ENCODE assay signal across 19 mouse cellular contexts in the genomic region with DNA sequence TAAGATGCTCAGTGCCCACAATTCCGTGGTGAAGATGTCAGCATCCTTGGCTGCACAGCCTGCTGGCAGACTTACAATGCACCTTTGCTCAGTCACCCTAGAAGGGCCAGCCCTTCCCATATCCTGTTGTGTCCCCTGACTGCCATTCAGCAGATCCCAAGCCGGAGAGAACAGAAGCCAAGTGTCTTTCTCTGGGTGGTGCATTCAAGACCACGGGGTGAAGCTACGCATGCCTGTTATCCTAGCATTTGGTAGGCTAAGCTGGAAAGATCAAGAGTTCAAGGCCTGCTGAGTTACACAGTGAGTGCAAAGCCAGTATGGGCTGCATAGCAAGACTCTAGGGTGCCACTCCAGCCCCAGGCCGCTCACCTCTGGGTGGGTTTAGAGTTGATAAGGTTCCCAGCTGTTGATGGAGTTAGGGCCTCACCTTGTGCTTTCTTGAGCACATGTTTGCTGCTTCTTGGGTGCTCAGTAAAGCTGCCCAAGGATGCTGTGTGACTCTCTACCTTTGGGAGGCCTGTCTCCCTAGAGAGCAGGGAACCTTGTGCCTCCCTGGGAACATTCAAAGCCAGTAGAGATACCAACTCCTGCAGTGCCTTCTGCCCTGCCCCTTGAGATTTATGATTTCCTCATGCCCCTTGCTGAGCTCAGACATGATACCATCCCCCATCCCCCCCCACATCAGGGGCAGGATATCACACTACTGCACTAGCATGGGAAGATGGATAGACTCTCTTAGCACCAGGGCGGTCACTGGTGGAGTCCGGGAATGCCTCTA.
DNase-seq lines count a peak whose midpoint lies in the region; ATAC-seq and TF ChIP-seq lines count a peak whose summit lies in the region.
"Had no signal": no experiment of that assay in that cellular context is flagged by ENCODE, and none has a peak within 500 bp of the region (broad histone marks: within the 10 kb centered on the region; RNA-seq: fewer than 3 reads in every experiment).

No protein-coding gene starts in this region.

- no peak for TF ChIP-seq CTCF in ES-Bruce4 (IDR thresholded peaks at IDR 0.05; ENCODE audit: low read depth, low read length)
- no peak for TF ChIP-seq CTCF in MEL (IDR thresholded peaks at IDR 0.05 in 2 of 3, conservative IDR thresholded peaks at IDR 0.05 in 1 of 3; ENCODE audit: control insufficient read depth in 1 of 3, insufficient read depth in 1 of 3, low read depth in 2 of 3, low read length in 3 of 3, poor library complexity in 1 of 3, severe bottlenecking in 1 of 3)
- no peak for TF ChIP-seq CTCF in liver, postnatal 0 days (IDR thresholded peaks at IDR 0.05; ENCODE audit: low read depth)
- TF ChIP-seq CTCF in gastrocnemius, adult 2 months (IDR thresholded peaks at IDR 0.05), result no peak

- H3K27me3 ChIP-seq in ES-Bruce4 (ENCODE audit: control insufficient read depth, insufficient read depth, low read length, poor library complexity, severe bottlenecking) (no peaks in the 10 kb centered on the region), MEL (ENCODE audit: control insufficient read depth in 1 of 2, insufficient read depth in 2 of 2, low read length in 2 of 2) (no peaks in the 10 kb centered on the region)
- H3K27me3 ChIP-seq in intestine, embryonic 15.5 days (replicated peaks), result no peaks in the 10 kb centered on the region
- H3K27me3 ChIP-seq in liver, postnatal 0 days (ENCODE audit: insufficient read depth, low read length), result no peaks in the 10 kb centered on the region
- H3K27me3 ChIP-seq in kidney, embryonic 16.5 days (ENCODE audit: insufficient read depth, low read length), result no peaks in the 10 kb centered on the region
- H3K27me3 ChIP-seq: embryonic facial prominence, embryonic 13.5 days; heart, embryonic 13.5 days; limb, embryonic 15.5 days; midbrain, embryonic 13.5 days; Patski had no signal

- 0 out of 2 replicates have a peak overlapping the region, but pooled peaks have one; percentile 2 for H3K4me3 ChIP-seq in ES-Bruce4 (ENCODE audit: low read depth, low read length)
- 0 out of 4 replicates have a peak overlapping the region, but pooled peaks of 1 of the 2 experiments have one; percentile 13 for H3K4me3 ChIP-seq in MEL (ENCODE audit: control insufficient read depth in 1 of 2, insufficient read depth in 1 of 2, low read depth in 2 of 2, low read length in 2 of 2)
- no peak overlapping the region for H3K4me3 ChIP-seq in intestine, embryonic 15.5 days (replicated peaks)
- no peak overlapping the region for H3K4me3 ChIP-seq in liver, postnatal 0 days (ENCODE audit: low read depth, low read length)
- no peak overlapping the region for H3K4me3 ChIP-seq in gastrocnemius, adult 2 months
- H3K4me3 ChIP-seq in kidney, embryonic 16.5 days (ENCODE audit: low read length), result no peak overlapping the region
- H3K4me3 ChIP-seq: embryonic facial prominence, embryonic 13.5 days; heart, embryonic 13.5 days; hindbrain, embryonic 10.5 days; limb, embryonic 15.5 days; midbrain, embryonic 13.5 days had no signal

- H3K9ac ChIP-seq in ES-Bruce4 (ENCODE audit: low read depth, poor library complexity, severe bottlenecking) (no peak overlapping the region), MEL (ENCODE audit: control insufficient read depth, low read depth, low read length, poor library complexity, severe bottlenecking) (peak overlapping the region; percentile 1)
- H3K9ac ChIP-seq in intestine, embryonic 15.5 days, result no peak overlapping the region
- H3K9ac ChIP-seq in liver, postnatal 0 days (replicated peaks), result peak overlapping the region; percentile 27; the same call in 1 of the 2 replicates
- H3K9ac ChIP-seq in kidney, embryonic 16.5 days (replicated peaks; ENCODE audit: low read length), result no peak overlapping the region
- H3K9ac ChIP-seq: embryonic facial prominence, embryonic 13.5 days; heart, embryonic 13.5 days; limb, embryonic 15.5 days; midbrain, embryonic 13.5 days had no signal

- H3K9me3 ChIP-seq in ES-Bruce4 (replicated peaks; ENCODE audit: control insufficient read depth, insufficient read depth, low read length, poor library complexity, severe bottlenecking) (no peaks in the 10 kb centered on the region), MEL (replicated peaks; ENCODE audit: insufficient read depth, low read length) (no peaks in the 10 kb centered on the region)
- no peaks in the 10 kb centered on the region for H3K9me3 ChIP-seq in intestine, embryonic 15.5 days
- no peaks in the 10 kb centered on the region for H3K9me3 ChIP-seq in liver, postnatal 0 days (ENCODE audit: low read length)
- no peaks in the 10 kb centered on the region for H3K9me3 ChIP-seq in kidney, embryonic 16.5 days (ENCODE audit: low read length)
- H3K9me3 ChIP-seq: embryonic facial prominence, embryonic 13.5 days; heart, embryonic 13.5 days; hindbrain, embryonic 10.5 days; limb, embryonic 15.5 days; midbrain, embryonic 13.5 days had no signal

- intact Hi-C loops in gastrocnemius, adult 2 months (cut with DNase I), result no loop called here

- H3K36me3 ChIP-seq in ES-Bruce4 (ENCODE audit: control insufficient read depth, insufficient read depth, low read length, poor library complexity, severe bottlenecking), result no peaks in the 10 kb centered on the region
- H3K36me3 ChIP-seq in MEL (ENCODE audit: control insufficient read depth in 1 of 2, insufficient read depth in 2 of 2, low read length in 2 of 2), result peaks cover 0 to 36% of the 10 kb centered on the region in 2 experiments; a peak in 2 of 4 replicates
- no peaks in the 10 kb centered on the region for H3K36me3 ChIP-seq in intestine, embryonic 15.5 days
- H3K36me3 ChIP-seq in liver, postnatal 0 days (replicated peaks; ENCODE audit: insufficient read depth, low read length), result no peaks in the 10 kb centered on the region
- no peaks in the 10 kb centered on the region for H3K36me3 ChIP-seq in kidney, embryonic 16.5 days (ENCODE audit: insufficient read depth, low read length)
- H3K36me3 ChIP-seq: embryonic facial prominence, embryonic 13.5 days; heart, embryonic 13.5 days; hindbrain, embryonic 10.5 days; limb, embryonic 15.5 days had no signal

- no peak for DNase-seq in MEL (ENCODE audit: low read depth, low spot score)
- DNase-seq in liver, postnatal 0 days, result no peak
- DNase-seq in gastrocnemius, adult 2 months, result no peak
- DNase-seq in frontal cortex, postnatal 10 days (ENCODE audit: low spot score in 2 of 2), result no peak
- DNase-seq: cerebellum, adult 11-12 months; gastrocnemius, postnatal 25 days; kidney, postnatal 14 days; thymus, postnatal 14 days had no signal

- H3K79me2 ChIP-seq in MEL (ENCODE audit: control insufficient read depth, insufficient read depth, low read length, poor library complexity), result no peaks in the 10 kb centered on the region

- H3K4me1 ChIP-seq in ES-Bruce4 (ENCODE audit: control insufficient read depth, insufficient read depth, low read length), result peaks cover 29% of the 10 kb centered on the region
- H3K4me1 ChIP-seq in MEL (ENCODE audit: control insufficient read depth in 1 of 2, insufficient read depth in 2 of 2, low read length in 2 of 2), result peaks cover 22 to 61% of the 10 kb centered on the region in 2 experiments
- H3K4me1 ChIP-seq in intestine, embryonic 15.5 days (replicated peaks), result peaks cover 17% of the 10 kb centered on the region
- H3K4me1 ChIP-seq in liver, postnatal 0 days (ENCODE audit: insufficient read depth), result peaks cover 14% of the 10 kb centered on the region
- H3K4me1 ChIP-seq in kidney, embryonic 16.5 days (ENCODE audit: insufficient read depth, low read length), result peaks cover 12% of the 10 kb centered on the region

- H3K4me2 ChIP-seq in intestine, embryonic 15.5 days (replicated peaks), result 0 out of 2 replicates have a peak overlapping the region, but pooled peaks have one; percentile 6
- H3K4me2 ChIP-seq in liver, postnatal 0 days (ENCODE audit: low read depth, low read length), result 0 out of 2 replicates have a peak overlapping the region, but pooled peaks have one; percentile 34
- H3K4me2 ChIP-seq in kidney, embryonic 16.5 days (replicated peaks; ENCODE audit: low read depth, low read length), result no peak overlapping the region
- H3K4me2 ChIP-seq: embryonic facial prominence, embryonic 13.5 days; heart, embryonic 13.5 days; limb, embryonic 15.5 days; midbrain, embryonic 13.5 days had no signal

- ATAC-seq in intestine, embryonic 15.5 days, result peak; percentile 53
- ATAC-seq in liver, postnatal 0 days, result peak; percentile 6; the same call in 1 of the 2 replicates
- ATAC-seq in kidney, embryonic 16.5 days (ENCODE audit: low FRiP score, low TSS enrichment), result no peak
- ATAC-seq: forebrain, embryonic 16.5 days; inflammation-experienced regulatory T-cells, adult 6 months; midbrain, embryonic 13.5 days; Patski had no signal

- TF ChIP-seq EP300 in ES-Bruce4 (IDR thresholded peaks at IDR 0.05; ENCODE audit: insufficient read depth, low read depth, low read length) (no peak), MEL (IDR thresholded peaks at IDR 0.05; ENCODE audit: low read depth in 1 of 2, low read length in 2 of 2) (no peak)
- TF ChIP-seq EP300 in liver, postnatal 0 days (IDR thresholded peaks at IDR 0.05; ENCODE audit: low read depth), result no peak

- TF ChIP-seq POLR2A in ES-Bruce4 (IDR thresholded peaks at IDR 0.05; ENCODE audit: insufficient read depth, low read length), result no peak
- TF ChIP-seq POLR2A in MEL (IDR thresholded peaks at IDR 0.05; ENCODE audit: control insufficient read depth in 1 of 2, insufficient read depth in 1 of 2, low read depth in 1 of 2, low read length in 2 of 2, poor library complexity in 1 of 2), result no peak

- no peak for TF ChIP-seq RAD21 in MEL (IDR thresholded peaks at IDR 0.05; ENCODE audit: low read depth, low read length)

- WGBS in intestine, embryonic 15.5 days, result 79% methylated on average over 7 of the region's 7 CpGs
- 66% methylated on average over 7 of the region's 7 CpGs for WGBS in liver, postnatal 0 days (ENCODE audit: insufficient replicate concordance)
- WGBS in kidney, embryonic 16.5 days, result 88% methylated on average over 7 of the region's 7 CpGs

- H3K27ac ChIP-seq in ES-Bruce4 (ENCODE audit: insufficient read depth, low read length) (peak overlapping the region; percentile 51), MEL (ENCODE audit: control insufficient read depth, low read depth, low read length) (peak overlapping the region; percentile 90)
- peak overlapping the region; percentile 77 for H3K27ac ChIP-seq in intestine, embryonic 15.5 days
- peak overlapping the region; percentile 39; the same call in 1 of the 2 replicates for H3K27ac ChIP-seq in liver, postnatal 0 days (ENCODE audit: low read depth)
- no peak overlapping the region for H3K27ac ChIP-seq in gastrocnemius, adult 2 months
- no peak overlapping the region for H3K27ac ChIP-seq in kidney, embryonic 16.5 days (ENCODE audit: low read length)
- H3K27ac ChIP-seq: embryonic facial prominence, embryonic 13.5 days; heart, embryonic 13.5 days; hindbrain, embryonic 10.5 days; limb, embryonic 15.5 days; midbrain, embryonic 13.5 days had no signal

TF ChIP-seq in MEL, 35 proteins besides CTCF, POLR2A, EP300 and RAD21 (continues in another document):
- TF ChIP-seq TBP (IDR thresholded peaks at IDR 0.05; ENCODE audit: low read depth, low read length) (no peak), MEF2A (IDR thresholded peaks at IDR 0.05; ENCODE audit: extremely low read depth, insufficient replicate concordance, low read depth, low read length, poor library complexity, severe bottlenecking) (no peak), ETS1 (IDR thresholded peaks at IDR 0.05; ENCODE audit: low read depth, low read length) (no peak), E2F4 (IDR thresholded peaks at IDR 0.05; ENCODE audit: borderline replicate concordance, low read depth, low read length) (no peak), POLR2AphosphoS5 (IDR thresholded peaks at IDR 0.05; ENCODE audit: borderline replicate concordance, low read depth, low read length) (no peak)

Comparison
In these comparisons a context has a peak if more than half of its experiments do, and no peak if none do; other contexts are left out.
1. H3K27ac ChIP-seq: peak in ES-Bruce4 (single experiment), MEL (single experiment), intestine, embryonic 15.5 days (single experiment) and liver, postnatal 0 days (single experiment); none in gastrocnemius, adult 2 months (single experiment) and kidney, embryonic 16.5 days (single experiment).
2. H3K9ac ChIP-seq: peak in MEL (single experiment) and liver, postnatal 0 days (single experiment); none in ES-Bruce4 (single experiment), intestine, embryonic 15.5 days (single experiment) and kidney, embryonic 16.5 days (single experiment).